Mouse (Mus musculus): ENCODE results near the gene Fmnl1. TPM values are rescaled to one million over a fixed set of nuclear protein-coding genes. Genes with fewer than 3 reads are reported as not detected.
A peak's percentile ranks its signal among the peaks of the same experiment; 100 is the strongest.

Fmnl1 gene
- total RNA-seq, 1 experiment from 2014 or later = 383 TPM

DNA sequence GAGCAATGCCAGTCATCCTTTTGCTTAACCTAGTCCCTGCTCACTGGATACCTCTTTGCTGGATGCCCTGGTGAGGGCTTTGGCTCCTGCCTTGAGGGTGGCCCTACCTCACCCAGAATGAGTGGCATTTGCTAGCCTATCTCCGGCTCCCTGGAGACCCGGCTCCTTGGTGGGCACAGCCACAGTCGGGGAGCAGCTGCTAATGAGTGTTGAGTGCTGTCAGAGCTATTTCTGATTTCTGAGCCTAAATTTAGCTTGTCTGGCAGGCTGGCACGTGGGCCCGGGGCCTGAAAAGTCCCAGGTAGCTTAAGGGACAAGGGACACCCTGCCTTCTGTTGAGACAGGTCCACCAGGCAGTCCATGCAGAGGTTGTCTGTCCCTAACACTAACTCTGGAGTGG is 6.3 kb downstream of the Fmnl1 start:
- no peak for ATAC-seq (ENCODE audit: extremely low read depth, insufficient number of reproducible peaks, low FRiP score, poor library complexity, severe bottlenecking)

DNA sequence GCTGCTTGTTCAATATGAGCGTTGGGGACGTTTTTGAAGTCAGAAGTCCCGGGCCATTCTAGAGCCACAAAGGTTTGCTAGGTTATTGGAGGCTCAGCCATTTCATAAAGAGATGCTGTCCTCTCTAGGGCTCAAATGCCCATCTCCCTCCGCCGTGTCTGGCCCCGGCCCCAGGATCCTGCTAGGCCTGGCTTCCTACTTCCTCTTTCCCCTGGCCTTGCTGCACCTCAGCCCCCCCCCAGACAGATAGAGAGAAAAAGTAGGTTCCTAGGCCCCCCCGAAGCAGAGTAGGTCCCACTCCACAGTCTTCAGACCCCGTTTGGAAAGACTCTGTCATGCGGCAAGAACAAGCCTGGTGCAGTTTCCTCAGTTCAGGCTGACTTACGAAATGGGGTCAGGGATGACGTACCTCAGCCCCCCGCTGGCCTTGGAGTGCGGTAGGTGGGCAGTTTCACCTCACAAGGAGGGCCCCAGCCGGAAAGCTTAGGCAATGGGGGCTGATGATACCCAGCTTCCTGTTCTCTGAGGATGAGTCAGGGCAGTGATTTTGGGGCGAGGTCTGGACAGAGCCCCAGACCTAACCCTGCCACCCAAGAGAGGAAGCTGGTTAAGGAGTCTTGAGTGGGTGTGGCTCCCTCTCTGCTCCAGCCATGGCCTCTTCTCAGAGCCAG is 7.0 kb downstream of the Fmnl1 start:
- peak; percentile 71 for ATAC-seq (ENCODE audit: extremely low read depth, insufficient number of reproducible peaks, low FRiP score, poor library complexity, severe bottlenecking)

DNA sequence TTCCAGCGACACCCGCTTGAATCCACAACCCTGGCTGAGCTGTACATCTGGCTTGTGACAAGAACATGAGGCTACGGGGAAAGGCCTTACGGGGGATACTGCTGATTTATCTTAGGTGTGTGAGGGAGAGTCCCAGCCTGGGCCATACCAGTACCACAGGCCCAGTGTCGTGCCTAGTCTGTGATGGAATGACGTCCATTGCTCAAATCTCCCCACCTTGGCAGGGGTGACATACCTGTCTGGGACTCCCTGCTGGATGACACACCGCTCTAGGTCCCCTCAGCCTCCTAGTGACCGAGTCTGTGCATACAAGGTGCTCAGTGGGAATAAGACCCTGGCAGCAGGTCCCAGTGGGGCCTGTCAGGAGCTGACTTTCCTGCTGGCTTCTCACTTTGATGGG is 7.8 kb downstream of the Fmnl1 start:
- ATAC-seq (ENCODE audit: extremely low read depth, insufficient number of reproducible peaks, low FRiP score, poor library complexity, severe bottlenecking) = no peak

DNA sequence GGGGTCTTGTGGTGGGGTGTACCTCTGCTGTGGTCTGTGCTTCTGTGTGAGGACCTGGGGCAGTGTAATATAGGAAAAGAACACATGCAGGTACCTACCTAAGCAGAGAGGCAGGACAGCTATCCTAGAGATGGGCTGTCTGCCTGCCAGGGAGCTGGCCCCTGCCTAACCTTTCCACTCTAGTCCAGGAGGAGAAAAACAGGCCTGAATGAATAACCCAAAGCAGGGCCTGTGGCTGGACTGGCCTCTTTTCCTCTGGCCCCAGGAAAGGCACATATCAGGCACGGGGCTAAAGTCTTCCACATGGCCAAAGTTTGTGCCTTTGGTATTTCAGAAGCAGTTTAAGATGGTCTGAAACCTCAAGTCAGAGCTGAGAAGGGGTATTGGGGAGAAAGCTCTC is 9.5 kb downstream of the Fmnl1 start:
- ATAC-seq (ENCODE audit: extremely low read depth, insufficient number of reproducible peaks, low FRiP score, poor library complexity, severe bottlenecking) = no peak

DNA sequence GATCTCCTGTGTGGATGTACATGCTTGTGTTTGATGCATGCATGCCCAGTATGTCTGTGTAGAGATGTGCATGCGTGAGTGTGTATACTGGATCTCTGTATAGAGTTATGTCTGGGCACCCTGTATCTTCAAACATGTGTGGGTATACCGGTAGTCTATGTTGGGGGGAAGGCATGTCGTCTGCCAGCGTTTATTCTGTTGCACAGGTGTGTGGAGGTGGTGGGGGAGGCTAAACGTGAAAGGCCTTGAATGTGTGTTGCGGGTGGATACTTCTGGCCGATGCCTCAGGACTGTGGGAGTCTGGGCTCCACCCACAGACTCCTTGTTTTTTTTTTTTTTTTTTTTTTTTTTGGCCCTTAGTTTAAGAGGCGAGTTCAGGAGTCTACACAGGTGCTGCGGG is 10.4 kb downstream of the Fmnl1 start:
- ATAC-seq (ENCODE audit: extremely low read depth, insufficient number of reproducible peaks, low FRiP score, poor library complexity, severe bottlenecking) = no peak

DNA sequence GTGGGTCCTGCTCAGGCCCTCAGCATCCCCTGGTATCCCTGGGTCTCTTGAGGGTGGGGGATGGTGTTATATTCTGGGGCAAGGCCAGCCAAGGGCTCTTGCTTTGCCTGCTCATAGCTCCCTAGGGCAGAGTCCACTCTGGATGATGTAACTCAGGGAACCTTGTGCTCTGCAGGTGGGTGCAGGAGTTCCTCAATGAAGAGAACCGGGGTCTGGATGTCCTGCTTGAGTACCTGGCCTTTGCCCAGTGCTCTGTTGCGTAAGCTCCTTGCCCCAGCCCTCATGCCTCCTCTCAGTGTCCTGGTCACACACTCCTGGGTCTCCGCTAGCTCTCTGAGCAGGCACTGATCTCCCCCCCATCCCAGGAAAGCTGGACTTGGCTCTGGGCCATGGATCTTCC is 11.0 kb downstream of the Fmnl1 start:
- no peak for ATAC-seq (ENCODE audit: extremely low read depth, insufficient number of reproducible peaks, low FRiP score, poor library complexity, severe bottlenecking)

DNA sequence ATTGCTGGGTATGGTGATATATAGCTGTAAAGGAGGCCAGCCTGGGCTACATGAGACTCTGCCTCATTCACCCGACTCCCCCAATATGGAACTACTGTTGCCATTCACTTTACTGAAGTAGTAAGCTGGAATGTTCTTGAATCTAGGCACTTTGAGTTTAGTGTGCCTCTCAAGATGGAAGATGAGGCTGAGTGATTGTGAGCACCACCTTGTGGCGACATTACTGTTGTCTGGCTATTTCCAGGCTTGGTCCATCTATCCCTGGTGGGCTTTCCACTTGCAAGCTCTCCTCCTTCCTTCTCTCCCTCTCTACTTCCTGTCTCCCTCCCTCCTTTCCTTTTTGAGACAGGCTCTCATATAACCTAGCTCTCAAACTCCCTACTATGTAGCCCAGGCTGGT is 14.0 kb downstream of the Fmnl1 start:
- peak; percentile 51; the same call in 1 of the 2 replicates for ATAC-seq (ENCODE audit: extremely low read depth, insufficient number of reproducible peaks, low FRiP score, poor library complexity, severe bottlenecking)

DNA sequence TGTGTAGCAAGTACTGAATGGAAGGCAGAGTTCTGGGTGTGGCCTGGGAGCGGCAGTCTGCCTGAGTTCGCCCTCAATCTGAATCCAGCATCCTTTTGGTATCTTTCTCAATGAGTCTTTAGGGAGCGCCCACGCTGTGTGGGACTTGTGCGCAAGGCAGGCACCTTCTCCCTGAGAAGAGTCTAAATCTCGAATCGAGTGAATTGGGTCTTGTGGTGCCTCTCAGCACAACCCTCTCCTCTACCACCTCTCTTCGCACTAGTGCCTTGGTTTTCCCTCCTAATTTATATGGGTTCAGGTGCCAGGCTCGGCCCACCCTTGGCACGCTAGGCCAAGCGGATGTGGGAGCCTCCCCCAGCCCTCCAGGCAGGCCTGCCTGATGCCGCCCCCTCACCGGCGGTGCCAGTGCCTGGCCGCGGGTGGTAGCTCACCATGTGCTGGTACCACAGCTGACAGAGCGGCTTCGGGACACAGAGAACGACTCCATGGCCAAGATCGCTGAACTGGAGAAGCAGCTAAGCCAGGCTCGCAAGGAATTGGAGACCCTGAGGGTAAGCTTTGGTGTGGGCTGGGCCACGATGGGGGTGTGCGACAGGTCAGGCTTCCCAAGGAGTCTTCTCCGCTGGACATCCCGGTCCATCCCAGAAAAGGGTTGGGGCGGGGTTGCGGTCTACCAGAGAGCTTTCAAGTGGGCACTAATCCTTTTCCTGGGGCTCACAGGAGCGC is 21.5 kb downstream of the Fmnl1 start:
- ATAC-seq (ENCODE audit: extremely low read depth, insufficient number of reproducible peaks, low FRiP score, poor library complexity, severe bottlenecking) = no peak

DNA sequence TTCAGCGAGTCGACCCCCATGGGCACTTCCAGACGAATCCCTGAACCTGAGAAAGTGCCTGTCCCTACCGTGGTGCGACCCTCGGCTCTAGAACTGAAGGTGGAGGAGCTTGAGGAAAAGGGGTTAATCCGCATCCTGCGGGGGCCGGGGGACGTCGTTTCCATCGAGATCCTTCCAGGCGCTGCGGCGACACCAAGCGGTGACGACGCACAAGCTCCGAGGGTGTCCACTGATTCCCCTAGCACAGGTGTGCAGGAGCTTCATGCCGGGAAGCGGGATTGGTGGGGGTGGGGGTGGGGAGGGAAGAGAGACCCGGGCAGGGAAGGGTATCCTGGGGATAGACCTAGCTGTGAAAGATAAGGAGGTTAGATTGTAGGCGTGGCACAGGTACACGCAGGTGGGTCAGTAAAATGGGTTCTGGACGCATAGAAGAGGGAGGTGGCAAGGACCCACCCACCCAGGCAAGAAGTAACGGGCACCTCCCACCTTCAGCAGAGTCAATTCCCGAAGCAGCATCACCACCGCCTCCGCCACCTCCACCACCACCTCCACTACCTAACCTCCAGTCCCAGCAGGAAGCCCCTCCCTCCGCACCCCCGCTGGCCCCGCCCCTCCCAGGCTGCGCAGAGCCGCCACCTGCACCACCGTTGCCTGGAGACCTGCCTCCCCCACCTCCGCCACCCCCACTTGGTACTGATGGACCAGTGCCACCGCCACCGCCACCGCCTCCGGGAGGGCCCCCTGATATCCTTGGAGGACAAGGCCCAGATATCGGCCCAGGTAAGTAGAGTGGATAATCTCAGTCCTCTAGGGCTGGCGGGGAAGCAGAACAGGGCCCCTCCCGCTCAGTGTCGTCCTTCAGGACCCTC is 22.3 kb downstream of the Fmnl1 start:
- no peak for ATAC-seq (ENCODE audit: extremely low read depth, insufficient number of reproducible peaks, low FRiP score, poor library complexity, severe bottlenecking)

DNA sequence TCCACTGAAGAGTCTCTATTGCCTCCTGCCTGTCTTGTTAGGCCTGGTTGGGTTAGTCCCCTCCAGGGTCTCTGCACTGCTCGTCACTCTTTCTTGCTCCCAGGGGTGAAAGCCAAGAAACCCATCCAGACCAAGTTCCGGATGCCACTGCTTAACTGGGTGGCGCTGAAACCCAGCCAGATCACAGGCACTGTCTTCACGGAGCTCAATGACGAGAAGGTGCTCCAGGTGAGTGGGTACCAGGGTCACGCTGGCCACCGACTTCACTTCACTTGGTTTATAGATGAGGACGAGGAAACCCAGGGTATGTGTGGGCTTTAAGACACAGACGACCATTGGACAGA is 22.9 kb downstream of the Fmnl1 start:
- ATAC-seq (ENCODE audit: extremely low read depth, insufficient number of reproducible peaks, low FRiP score, poor library complexity, severe bottlenecking) = no peak

DNA sequence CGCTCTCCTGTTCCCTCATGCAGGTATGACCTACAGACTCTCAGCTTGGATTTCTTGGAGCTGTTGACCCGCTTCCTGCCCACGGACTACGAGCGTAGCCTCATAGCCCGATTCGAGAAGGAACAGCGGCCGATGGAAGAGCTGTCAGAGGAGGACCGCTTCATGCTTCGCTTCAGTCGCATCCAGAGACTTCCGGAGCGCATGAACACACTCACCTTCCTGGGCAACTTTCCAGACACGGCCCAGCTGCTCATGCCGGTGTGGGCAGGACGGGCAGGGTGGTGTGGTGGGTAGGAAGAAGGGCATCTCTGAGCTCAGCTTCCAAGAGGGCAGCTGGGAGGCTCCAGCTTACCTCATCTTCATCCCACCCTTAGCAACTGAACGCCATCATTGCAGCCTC is 24.3 kb downstream of the Fmnl1 start:
- ATAC-seq (ENCODE audit: extremely low read depth, insufficient number of reproducible peaks, low FRiP score, poor library complexity, severe bottlenecking) = no peak

DNA sequence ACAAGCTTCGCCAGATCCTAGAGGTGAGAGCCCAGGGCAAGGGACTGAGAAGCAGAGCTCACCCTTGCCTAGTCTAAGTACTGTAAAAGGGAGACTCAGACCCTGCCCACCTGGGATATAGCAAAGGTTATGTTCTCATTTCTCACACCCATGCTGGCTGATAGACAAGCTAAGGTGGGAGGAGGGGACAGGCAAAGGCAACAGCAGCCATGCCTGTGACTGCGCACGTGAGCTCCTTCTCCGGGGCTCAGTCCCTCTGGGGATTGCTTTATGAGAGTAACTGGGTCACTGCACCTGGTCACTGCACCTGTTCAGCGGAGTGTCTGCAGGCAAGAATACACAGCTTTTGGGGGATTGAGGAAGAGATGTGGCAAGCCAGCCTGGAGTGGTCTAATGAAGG is 24.7 kb downstream of the Fmnl1 start:
- no peak for ATAC-seq (ENCODE audit: extremely low read depth, insufficient number of reproducible peaks, low FRiP score, poor library complexity, severe bottlenecking)

DNA sequence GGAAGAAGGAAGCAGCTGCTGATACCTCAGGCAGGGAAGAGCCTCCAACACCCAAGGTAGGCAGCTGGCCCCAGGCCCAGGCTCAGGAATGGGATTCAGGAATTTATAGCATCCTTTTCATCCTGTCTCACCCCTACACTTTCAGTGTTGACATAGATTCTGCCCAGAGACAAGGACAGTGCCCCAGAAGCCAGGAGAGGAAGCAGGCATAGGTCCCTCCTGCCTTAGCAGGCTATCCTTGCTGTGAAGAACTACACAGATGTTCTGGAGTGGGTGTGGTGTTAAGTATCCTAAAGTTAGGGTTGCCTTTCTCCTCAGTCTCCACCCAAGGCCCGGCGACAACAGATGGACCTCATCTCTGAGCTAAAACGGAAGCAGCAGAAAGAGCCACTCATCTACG is 26.4 kb downstream of the Fmnl1 start:
- no peak for ATAC-seq (ENCODE audit: extremely low read depth, insufficient number of reproducible peaks, low FRiP score, poor library complexity, severe bottlenecking)

DNA sequence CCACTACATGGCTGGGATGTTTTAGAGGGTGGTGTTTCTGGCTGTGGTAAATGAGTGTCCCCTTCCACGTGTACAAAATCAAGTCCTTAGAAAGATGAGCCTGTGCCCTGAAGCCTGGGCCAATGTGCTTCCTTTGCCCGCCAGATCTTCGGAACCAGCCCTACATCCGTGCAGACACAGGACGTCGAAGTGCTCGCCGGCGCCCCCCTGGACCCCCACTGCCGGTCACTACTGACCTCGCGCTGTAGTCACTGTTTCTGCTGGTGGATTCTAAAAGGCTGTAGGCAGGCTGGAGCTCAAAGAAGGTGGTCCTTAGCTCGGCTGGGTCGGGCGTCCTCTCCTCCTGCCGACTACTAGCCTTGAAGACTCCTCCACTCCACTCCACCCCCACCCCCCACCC is 27.4 kb downstream of the Fmnl1 start:
- no peak for ATAC-seq (ENCODE audit: extremely low read depth, insufficient number of reproducible peaks, low FRiP score, poor library complexity, severe bottlenecking)

DNA sequence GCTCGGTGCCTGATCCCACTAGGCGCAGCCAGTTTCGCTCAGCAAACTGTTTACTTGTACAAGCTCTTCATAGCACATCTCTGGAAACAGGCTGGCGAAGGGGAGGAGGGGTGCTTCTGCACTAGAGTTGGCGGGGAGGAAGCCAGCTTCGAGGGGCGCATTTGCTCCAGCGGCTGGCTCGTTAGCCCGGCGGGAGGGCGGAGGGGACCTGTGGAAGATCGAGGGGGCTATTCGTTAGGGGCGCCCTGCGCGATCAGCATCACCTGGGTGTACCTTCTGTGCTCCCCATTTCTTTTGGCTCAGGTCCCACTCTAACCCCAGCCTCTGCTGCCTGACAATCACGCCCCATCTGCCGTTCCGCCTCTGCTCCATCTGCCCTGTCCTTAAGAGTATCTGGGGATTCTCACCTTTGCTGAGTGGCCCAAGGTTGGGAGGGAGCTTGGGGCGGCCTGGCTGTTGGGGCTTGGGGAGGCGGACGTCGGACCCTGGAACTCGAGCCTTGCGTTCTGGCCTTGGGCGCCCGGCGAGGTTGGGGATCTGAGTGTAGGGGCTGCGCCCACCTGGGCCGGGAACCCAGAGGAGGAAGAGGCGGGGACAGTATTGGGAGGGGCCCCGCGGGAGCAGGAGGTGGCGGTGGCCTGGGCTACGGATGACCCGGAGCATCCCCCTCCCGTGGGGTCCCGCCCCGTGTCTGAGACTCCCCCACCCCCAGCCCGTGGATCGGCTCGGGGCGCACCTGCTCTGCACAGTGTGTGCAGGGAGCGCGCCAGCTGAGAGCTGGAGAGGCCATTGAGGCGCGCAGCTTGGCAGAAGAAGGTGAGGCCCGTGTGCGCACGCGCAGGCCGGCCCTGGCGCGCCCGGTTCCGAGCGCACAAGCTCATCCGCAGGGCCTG is 28.2 kb downstream of the Fmnl1 start:
- no peak for ATAC-seq (ENCODE audit: extremely low read depth, insufficient number of reproducible peaks, low FRiP score, poor library complexity, severe bottlenecking)

DNA sequence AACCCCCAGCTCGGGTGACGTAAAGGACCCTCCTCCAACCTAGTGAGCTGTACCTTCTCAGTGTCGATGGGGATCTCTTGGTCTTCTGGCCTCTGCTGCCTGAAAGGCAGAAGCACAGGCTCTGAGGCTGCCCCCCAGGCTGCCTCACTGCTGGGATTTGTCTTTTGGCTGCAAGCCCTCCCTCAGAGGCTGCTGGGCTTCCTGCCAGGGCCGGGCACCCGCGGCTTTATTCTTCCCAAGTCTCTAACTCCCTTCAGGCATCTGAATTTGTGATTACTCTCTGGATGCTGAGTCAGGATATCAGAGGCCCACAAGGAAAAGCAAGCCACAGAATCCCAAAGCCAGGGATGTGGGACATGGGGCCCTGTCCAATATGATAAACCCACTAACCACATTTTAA is 30.8 kb downstream of the Fmnl1 start:
- no peak for ATAC-seq (ENCODE audit: extremely low read depth, insufficient number of reproducible peaks, low FRiP score, poor library complexity, severe bottlenecking)

DNA sequence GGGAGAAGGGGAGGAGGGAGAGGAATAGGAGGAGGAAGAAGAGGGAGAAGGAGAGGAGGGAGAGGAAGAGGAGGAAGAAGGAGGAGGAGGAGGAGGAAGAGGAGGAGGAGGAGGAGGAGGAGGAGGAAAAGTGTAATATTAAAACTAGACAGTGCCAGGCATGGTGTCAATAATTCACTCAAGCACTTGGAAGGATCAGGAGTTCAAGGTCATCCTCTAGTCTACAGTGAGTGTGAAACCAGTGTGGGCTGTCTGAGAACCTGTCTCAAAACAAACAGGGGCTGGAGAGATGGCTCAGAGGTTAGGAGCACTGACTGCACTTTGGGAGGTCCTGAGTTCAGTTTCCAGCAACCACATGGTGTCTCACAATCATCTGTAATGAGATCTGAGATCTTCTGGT is 31.5 kb downstream of the Fmnl1 start:
- ATAC-seq (ENCODE audit: extremely low read depth, insufficient number of reproducible peaks, low FRiP score, poor library complexity, severe bottlenecking) = no peak

DNA sequence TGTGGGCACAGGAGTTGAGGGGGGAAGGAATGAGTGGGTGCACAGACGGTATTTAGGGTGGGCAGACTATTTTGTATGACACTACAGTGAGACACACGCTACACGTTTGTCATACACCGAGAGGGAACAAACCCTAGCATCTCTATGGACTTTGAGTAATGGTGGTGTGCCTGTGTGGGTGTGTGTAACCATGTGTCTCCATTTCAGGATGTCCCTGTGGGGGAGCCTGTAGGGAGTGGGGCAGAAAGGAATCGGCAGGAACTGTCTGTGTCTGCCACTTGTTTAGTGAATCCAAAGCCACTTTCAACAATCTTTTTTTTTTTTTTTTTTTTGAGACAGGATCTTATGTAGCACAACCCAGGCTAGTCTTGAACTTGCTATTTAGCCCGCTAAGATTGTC is 35.3 kb downstream of the Fmnl1 start:
- ATAC-seq (ENCODE audit: extremely low read depth, insufficient number of reproducible peaks, low FRiP score, poor library complexity, severe bottlenecking) = no peak

DNA sequence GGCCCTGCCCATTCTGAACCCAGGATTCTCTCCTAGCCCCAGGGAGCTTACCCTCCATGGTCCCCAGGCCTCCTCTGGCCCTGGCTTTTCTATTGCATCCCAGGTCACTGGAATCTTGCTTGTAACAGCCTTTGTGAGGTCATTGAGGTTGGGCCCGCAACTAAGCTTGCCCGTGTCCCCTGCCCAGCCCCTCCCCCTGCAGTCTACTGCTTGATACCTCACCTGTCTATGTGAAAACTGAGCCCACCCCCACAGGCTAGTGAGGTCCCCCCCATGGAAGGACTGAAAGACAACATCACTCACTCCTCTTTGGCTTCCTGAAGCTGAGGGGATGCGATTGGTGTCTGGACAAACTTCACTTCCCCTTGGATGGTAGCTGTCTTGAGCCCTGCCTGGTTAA is 37.6 kb downstream of the Fmnl1 start, which contains the start of gene 1700023F06Rik:
Gene 1700023F06Rik (minus strand): TSS at position 101 of the 400 bp plus-strand sequence.
- no peak for ATAC-seq (ENCODE audit: extremely low read depth, insufficient number of reproducible peaks, low FRiP score, poor library complexity, severe bottlenecking)

Measured in neutrophil, adult 5-6 weeks (primary cell).